Mouse (Mus musculus): ENCODE results near the gene Srgap3.

DNA sequence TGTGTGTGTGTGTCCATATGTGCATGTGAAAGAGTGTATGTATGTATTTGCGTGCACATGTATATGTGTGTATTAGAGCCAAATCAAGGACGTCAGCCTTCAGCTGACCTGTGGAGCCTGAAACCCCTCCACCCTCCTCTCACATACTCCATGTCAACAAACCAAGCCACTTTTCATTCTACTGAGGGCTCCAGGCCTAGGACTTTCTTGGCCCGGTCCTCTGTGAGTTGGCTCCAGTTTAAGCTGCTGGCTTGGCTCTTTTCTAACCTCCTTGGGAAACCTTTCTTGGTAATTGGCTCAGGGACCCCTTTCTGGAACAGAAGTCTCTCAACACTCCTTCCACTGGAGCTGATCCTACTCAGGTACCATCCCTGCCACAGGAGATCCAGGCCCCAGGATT is 210.6 kb downstream of the Srgap3 start:
- TF ChIP-seq GATA1 (IDR thresholded peaks at IDR 0.05; ENCODE audit: low read length): no peak
- no peak for TF ChIP-seq TAL1 (IDR thresholded peaks at IDR 0.05; ENCODE audit: low read length)

Data from erythroblast, embryonic 14.5 days (primary cell).